Mouse (Mus musculus): ENCODE data around the gene Rbpj. TPM values are rescaled to one million over a fixed set of nuclear protein-coding genes. Genes with fewer than 3 reads are reported as not detected.

Gene Rbpj
- polyA plus RNA-seq (2014; fragmentation: Nextera tagmentation; extraction: Ambion mirVana) = 54.7 and 57.7 TPM in 2 replicates

- Histone ChIP-seq H3K4me3 (ENCODE audit: low read depth, low read length) (no peak within 1 kb of the TSS), H3K9ac (ENCODE audit: low read length) (no peak within 1 kb of the TSS), H3K4me1 (ENCODE audit: control insufficient read depth, insufficient read depth, low read length) (no peaks in the 10 kb centered on the region), H3K4me2 (ENCODE audit: low read depth, severe bottlenecking) (no peak within 1 kb of the TSS), H3K36me3 (ENCODE audit: control insufficient read depth, insufficient read depth, low read length) (no peaks in the 10 kb centered on the region), H3K27ac (replicated peaks; ENCODE audit: low read depth, low read length) (no peak within 1 kb of the TSS), H3K9me3 (ENCODE audit: control insufficient read depth, low read length) (no peaks in the 10 kb centered on the region), H3K27me3 (ENCODE audit: control insufficient read depth, insufficient read depth, low read length) (no peaks in the 10 kb centered on the region)
- DNase-seq (ENCODE audit: low spot score) (no peak), ATAC-seq (ENCODE audit: insufficient number of reproducible peaks, low FRiP score, low TSS enrichment, low read depth) (no peak)
- WGBS = 94% methylated on average over 9 of the region's 9 CpGs
Observed at GRCm38 (mm10) chr5:53465883-53466282, at the start of gene Rbpj. Gene Rbpj (plus strand): TSS chr5:53466152.

- H3K4me2 ChIP-seq (ENCODE audit: low read depth, severe bottlenecking) = no peak overlapping the region
- no peak overlapping the region for H3K4me3 ChIP-seq (ENCODE audit: low read depth, low read length)
- DNase-seq (ENCODE audit: low spot score) = no peak
- no peaks in the 10 kb centered on the region for H3K4me1 ChIP-seq (ENCODE audit: control insufficient read depth, insufficient read depth, low read length)
- H3K27me3 ChIP-seq (ENCODE audit: control insufficient read depth, insufficient read depth, low read length) = no peaks in the 10 kb centered on the region
- 77% methylated on average over 1 of the region's 1 CpGs for WGBS
- H3K9ac ChIP-seq (ENCODE audit: low read length) = no peak overlapping the region
- no peak for ATAC-seq (ENCODE audit: insufficient number of reproducible peaks, low FRiP score, low TSS enrichment, low read depth)
- H3K27ac ChIP-seq (replicated peaks; ENCODE audit: low read depth, low read length) = no peak overlapping the region
- no peaks in the 10 kb centered on the region for H3K36me3 ChIP-seq (ENCODE audit: control insufficient read depth, insufficient read depth, low read length)
- H3K9me3 ChIP-seq (ENCODE audit: control insufficient read depth, low read length) = no peaks in the 10 kb centered on the region
Observed at GRCm38 (mm10) chr5:53420777-53421176, 45.2 kb upstream of the Rbpj start.

- Histone ChIP-seq H3K27ac (replicated peaks; ENCODE audit: low read depth, low read length) (no peak overlapping the region), H3K4me1 (ENCODE audit: control insufficient read depth, insufficient read depth, low read length) (no peaks in the 10 kb centered on the region), H3K4me3 (ENCODE audit: low read depth, low read length) (no peak overlapping the region), H3K27me3 (ENCODE audit: control insufficient read depth, insufficient read depth, low read length) (no peaks in the 10 kb centered on the region), H3K4me2 (ENCODE audit: low read depth, severe bottlenecking) (no peak overlapping the region), H3K36me3 (ENCODE audit: control insufficient read depth, insufficient read depth, low read length) (no peaks in the 10 kb centered on the region), H3K9me3 (ENCODE audit: control insufficient read depth, low read length) (no peaks in the 10 kb centered on the region), H3K9ac (ENCODE audit: low read length) (no peak overlapping the region)
- no peak for DNase-seq (ENCODE audit: low spot score)
- WGBS = 75% methylated on average over 4 of the region's 4 CpGs
- no peak for ATAC-seq (ENCODE audit: insufficient number of reproducible peaks, low FRiP score, low TSS enrichment, low read depth)
Observed at GRCm38 (mm10) chr5:53421291-53421690, 44.7 kb upstream of the Rbpj start.

DNA sequence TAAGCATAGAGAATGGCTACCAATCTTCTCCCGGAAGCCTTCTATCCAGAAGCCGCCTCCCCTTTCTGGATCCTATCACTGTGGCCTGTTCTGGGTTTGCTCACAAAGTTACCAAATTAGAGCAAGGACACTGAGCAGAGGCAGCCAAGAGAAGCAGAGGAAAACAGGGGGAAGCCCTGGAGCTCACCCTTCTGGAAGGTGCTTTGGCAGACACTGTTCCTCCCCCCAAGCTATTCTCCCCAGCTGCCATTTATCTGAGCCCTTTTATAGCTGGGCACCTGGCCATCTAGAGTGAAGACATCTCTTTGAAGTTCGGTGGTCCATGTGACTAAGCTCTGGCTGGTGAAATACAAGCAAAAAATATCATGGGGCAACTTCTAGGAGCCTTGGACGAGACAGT is 38.5 kb upstream of the Rbpj start:
- Histone ChIP-seq H3K36me3 (ENCODE audit: control insufficient read depth, insufficient read depth, low read length) (no peaks in the 10 kb centered on the region), H3K4me1 (ENCODE audit: control insufficient read depth, insufficient read depth, low read length) (no peaks in the 10 kb centered on the region), H3K27me3 (ENCODE audit: control insufficient read depth, insufficient read depth, low read length) (no peaks in the 10 kb centered on the region), H3K4me3 (ENCODE audit: low read depth, low read length) (no peak overlapping the region), H3K4me2 (ENCODE audit: low read depth, severe bottlenecking) (no peak overlapping the region), H3K9ac (ENCODE audit: low read length) (no peak overlapping the region), H3K9me3 (ENCODE audit: control insufficient read depth, low read length) (no peaks in the 10 kb centered on the region), H3K27ac (replicated peaks; ENCODE audit: low read depth, low read length) (no peak overlapping the region)
- DNase-seq (ENCODE audit: low spot score) = no peak
- 81% methylated on average over 4 of the region's 4 CpGs for WGBS
- no peak for ATAC-seq (ENCODE audit: insufficient number of reproducible peaks, low FRiP score, low TSS enrichment, low read depth)

DNA sequence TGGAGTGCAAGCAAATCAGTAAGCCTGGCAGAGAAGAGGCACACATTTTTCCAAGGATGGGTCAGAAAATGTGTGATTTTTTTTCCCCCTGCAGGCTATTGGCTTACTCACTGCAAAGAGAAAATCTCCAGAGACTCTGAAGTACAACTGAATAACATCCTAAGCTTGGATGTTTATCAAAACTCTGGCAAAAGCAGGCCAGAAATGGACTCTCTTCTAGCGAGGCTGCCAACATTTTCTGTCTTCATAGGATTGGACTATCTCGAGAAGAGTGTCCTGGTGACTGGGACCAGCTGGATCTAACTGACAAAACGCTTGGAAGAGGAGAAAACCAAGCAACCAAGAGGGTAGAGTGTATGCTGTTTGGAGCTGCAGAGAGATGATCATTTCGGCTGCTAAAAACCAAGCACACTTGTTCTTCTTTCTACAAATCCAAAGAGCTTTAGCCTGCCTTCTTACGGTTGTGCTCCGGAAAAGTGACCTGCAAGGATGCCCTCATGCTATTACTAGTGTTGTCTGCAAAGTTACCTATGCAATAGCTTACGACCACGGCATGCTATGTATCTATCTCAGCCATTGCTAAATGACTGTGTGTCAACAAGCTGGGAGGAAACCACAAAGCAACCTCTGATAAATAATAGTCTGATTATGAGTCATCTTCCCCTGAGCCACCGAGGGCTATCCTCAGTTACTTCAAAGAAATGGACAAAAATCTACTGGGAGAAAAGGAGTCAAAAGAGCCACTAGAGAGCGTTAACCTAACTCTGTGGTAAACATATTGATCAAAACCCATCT is 36.1 kb upstream of the Rbpj start:
- no peak overlapping the region for H3K4me3 ChIP-seq (ENCODE audit: low read depth, low read length)
- no peak overlapping the region for H3K4me2 ChIP-seq (ENCODE audit: low read depth, severe bottlenecking)
- no peak overlapping the region for H3K9ac ChIP-seq (ENCODE audit: low read length)
- H3K36me3 ChIP-seq (ENCODE audit: control insufficient read depth, insufficient read depth, low read length) = no peaks in the 10 kb centered on the region
- no peak overlapping the region for H3K27ac ChIP-seq (replicated peaks; ENCODE audit: low read depth, low read length)
- WGBS = 86% methylated on average over 10 of the region's 10 CpGs
- H3K27me3 ChIP-seq (ENCODE audit: control insufficient read depth, insufficient read depth, low read length) = no peaks in the 10 kb centered on the region
- no peaks in the 10 kb centered on the region for H3K4me1 ChIP-seq (ENCODE audit: control insufficient read depth, insufficient read depth, low read length)
- H3K9me3 ChIP-seq (ENCODE audit: control insufficient read depth, low read length) = no peaks in the 10 kb centered on the region
- no peak for ATAC-seq (ENCODE audit: insufficient number of reproducible peaks, low FRiP score, low TSS enrichment, low read depth)
- no peak for DNase-seq (ENCODE audit: low spot score)

GRCm38 (mm10) chr5:53432451-53432850 is 33.5 kb upstream of the Rbpj start:
- no peak for DNase-seq (ENCODE audit: low spot score)
- Histone ChIP-seq H3K27me3 (ENCODE audit: control insufficient read depth, insufficient read depth, low read length) (no peaks in the 10 kb centered on the region), H3K4me1 (ENCODE audit: control insufficient read depth, insufficient read depth, low read length) (no peaks in the 10 kb centered on the region), H3K9me3 (ENCODE audit: control insufficient read depth, low read length) (no peaks in the 10 kb centered on the region), H3K4me3 (ENCODE audit: low read depth, low read length) (no peak overlapping the region), H3K36me3 (ENCODE audit: control insufficient read depth, insufficient read depth, low read length) (no peaks in the 10 kb centered on the region), H3K27ac (replicated peaks; ENCODE audit: low read depth, low read length) (no peak overlapping the region), H3K9ac (ENCODE audit: low read length) (no peak overlapping the region), H3K4me2 (ENCODE audit: low read depth, severe bottlenecking) (no peak overlapping the region)
- 88% methylated on average over 4 of the region's 4 CpGs for WGBS
- ATAC-seq (ENCODE audit: insufficient number of reproducible peaks, low FRiP score, low TSS enrichment, low read depth) = no peak

DNA sequence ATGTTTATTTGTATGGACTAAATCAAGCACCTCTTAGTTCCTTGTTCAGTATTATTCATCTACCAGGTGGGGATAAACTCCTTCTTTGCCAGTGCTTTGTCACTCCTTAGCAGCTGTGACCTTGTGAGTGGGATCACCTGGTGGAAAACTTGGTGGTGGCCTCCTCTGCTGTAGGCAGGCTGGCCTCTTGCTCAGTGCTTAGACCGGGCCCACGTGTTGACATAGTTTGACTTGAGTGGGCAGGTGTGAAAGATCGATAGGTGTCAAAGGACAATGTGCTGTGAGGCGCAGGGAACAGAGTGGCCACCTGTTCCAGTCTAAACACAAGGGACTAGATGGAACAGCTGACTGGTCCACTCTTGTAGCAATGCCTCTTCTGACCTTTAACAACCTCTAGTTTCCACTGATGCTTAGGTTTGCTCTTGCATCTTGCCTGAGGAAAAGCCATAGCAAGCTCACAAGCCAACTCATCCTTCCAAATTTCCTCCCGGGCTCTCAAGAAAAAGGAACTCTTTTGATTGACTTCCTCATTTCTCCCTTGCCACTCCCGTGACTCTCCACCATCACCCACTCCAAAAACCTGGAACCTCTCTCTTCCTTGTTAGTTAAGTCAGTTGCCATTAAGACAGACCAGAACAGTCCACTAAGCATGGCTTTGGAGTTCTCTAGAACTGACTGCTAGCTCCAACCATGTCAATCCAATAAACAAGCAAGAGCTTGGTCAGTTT is 28.9 kb upstream of the Rbpj start:
- Histone ChIP-seq H3K9me3 (ENCODE audit: control insufficient read depth, low read length) (no peaks in the 10 kb centered on the region), H3K9ac (ENCODE audit: low read length) (no peak overlapping the region), H3K4me1 (ENCODE audit: control insufficient read depth, insufficient read depth, low read length) (no peaks in the 10 kb centered on the region), H3K36me3 (ENCODE audit: control insufficient read depth, insufficient read depth, low read length) (no peaks in the 10 kb centered on the region), H3K27me3 (ENCODE audit: control insufficient read depth, insufficient read depth, low read length) (no peaks in the 10 kb centered on the region), H3K27ac (replicated peaks; ENCODE audit: low read depth, low read length) (no peak overlapping the region), H3K4me2 (ENCODE audit: low read depth, severe bottlenecking) (no peak overlapping the region), H3K4me3 (ENCODE audit: low read depth, low read length) (no peak overlapping the region)
- no peak for DNase-seq (ENCODE audit: low spot score)
- WGBS = 89% methylated on average over 6 of the region's 6 CpGs
- ATAC-seq (ENCODE audit: insufficient number of reproducible peaks, low FRiP score, low TSS enrichment, low read depth) = no peak

GRCm38 (mm10) chr5:53437767-53438166 is 28.2 kb upstream of the Rbpj start:
- ATAC-seq (ENCODE audit: insufficient number of reproducible peaks, low FRiP score, low TSS enrichment, low read depth) (no peak), DNase-seq (ENCODE audit: low spot score) (no peak)
- no peaks in the 10 kb centered on the region for H3K4me1 ChIP-seq (ENCODE audit: control insufficient read depth, insufficient read depth, low read length)
- no peaks in the 10 kb centered on the region for H3K36me3 ChIP-seq (ENCODE audit: control insufficient read depth, insufficient read depth, low read length)
- H3K27ac ChIP-seq (replicated peaks; ENCODE audit: low read depth, low read length) = no peak overlapping the region
- H3K9ac ChIP-seq (ENCODE audit: low read length) = no peak overlapping the region
- WGBS = 71% methylated on average over 4 of the region's 4 CpGs
- no peak overlapping the region for H3K4me3 ChIP-seq (ENCODE audit: low read depth, low read length)
- H3K27me3 ChIP-seq (ENCODE audit: control insufficient read depth, insufficient read depth, low read length) = no peaks in the 10 kb centered on the region
- H3K9me3 ChIP-seq (ENCODE audit: control insufficient read depth, low read length) = no peaks in the 10 kb centered on the region
- H3K4me2 ChIP-seq (ENCODE audit: low read depth, severe bottlenecking) = no peak overlapping the region
